Mouse (Mus musculus) small intestine, adult 2 months (tissue): ENCODE results near the gene Fbxl12. TPM values are rescaled to one million over a fixed set of nuclear protein-coding genes. Genes with fewer than 3 reads are reported as not detected.

Experiments used
- H3K27ac ChIP-seq: fragments of 200-500 bp; 2 replicates; pipeline ENCODE4 v1.5.1; 2012; ENCODE audit warnings: low read depth, low read length, control low read depth, inconsistent platforms; ENCODE audit not compliant: insufficient read depth
- H3K27me3 ChIP-seq: fragments of 200-500 bp; 2 replicates; pipeline ENCODE4 v1.6.1; 2012; ENCODE audit warnings: mild to moderate bottlenecking, moderate library complexity, low read length, inconsistent platforms; ENCODE audit not compliant: control insufficient read depth, insufficient read depth
- H3K36me3 ChIP-seq: fragments of 200-500 bp; 2 replicates; pipeline ENCODE4 v1.6.1; 2012; ENCODE audit warnings: mild to moderate bottlenecking, low read length, control low read depth, inconsistent platforms; ENCODE audit not compliant: control insufficient read depth, insufficient read depth
- H3K4me1 ChIP-seq: fragments of 200-500 bp; 2 replicates; pipeline ENCODE4 v1.6.1; 2012; ENCODE audit warnings: low read length, inconsistent platforms, mixed read lengths; ENCODE audit not compliant: control insufficient read depth, insufficient read depth, insufficient read length
- H3K4me3 ChIP-seq: fragments of 200-500 bp; 2 replicates; pipeline ENCODE4 v1.5.1; 2012; ENCODE audit warnings: low read depth, mild to moderate bottlenecking, control low read depth, inconsistent platforms, low read length, moderate library complexity
- CTCF ChIP-seq: fragments of 200-500 bp; IDR thresholded peaks from 2 replicates; pipeline ENCODE4 v1.5.1; 2012; ENCODE audit warnings: low read depth, mild to moderate bottlenecking, control low read depth, inconsistent platforms, low read length, moderate library complexity, mixed read lengths; ENCODE audit not compliant: insufficient replicate concordance, insufficient read length; ENCODE audit errors: extremely low read depth
- POLR2A ChIP-seq: fragments of 200-500 bp; IDR thresholded peaks from 2 replicates; pipeline ENCODE4 v1.6.1; 2012; ENCODE audit warnings: low read depth, mild to moderate bottlenecking, control low read depth, inconsistent platforms, low read length, moderate library complexity
- WGBS: fragments of 180-500 bp; shearing (Covaris S2); methylation state at CpG from one replicate; pipeline ENCODE4 v1.1.7; 2018; 5-methylcytosine and 5-hydroxymethylcytosine counted together
- polyA plus RNA-seq: library from polyadenylated mRNA; depleted of rRNA; stranded (reverse); fragments of >200 nt; gene quantifications from 2 replicates; pipeline ENCODE4 v1.2.3, GENCODE M21; 2012

Fbxl12 gene
- polyA plus RNA-seq, 1 experiment: 42.5 TPM

DNA sequence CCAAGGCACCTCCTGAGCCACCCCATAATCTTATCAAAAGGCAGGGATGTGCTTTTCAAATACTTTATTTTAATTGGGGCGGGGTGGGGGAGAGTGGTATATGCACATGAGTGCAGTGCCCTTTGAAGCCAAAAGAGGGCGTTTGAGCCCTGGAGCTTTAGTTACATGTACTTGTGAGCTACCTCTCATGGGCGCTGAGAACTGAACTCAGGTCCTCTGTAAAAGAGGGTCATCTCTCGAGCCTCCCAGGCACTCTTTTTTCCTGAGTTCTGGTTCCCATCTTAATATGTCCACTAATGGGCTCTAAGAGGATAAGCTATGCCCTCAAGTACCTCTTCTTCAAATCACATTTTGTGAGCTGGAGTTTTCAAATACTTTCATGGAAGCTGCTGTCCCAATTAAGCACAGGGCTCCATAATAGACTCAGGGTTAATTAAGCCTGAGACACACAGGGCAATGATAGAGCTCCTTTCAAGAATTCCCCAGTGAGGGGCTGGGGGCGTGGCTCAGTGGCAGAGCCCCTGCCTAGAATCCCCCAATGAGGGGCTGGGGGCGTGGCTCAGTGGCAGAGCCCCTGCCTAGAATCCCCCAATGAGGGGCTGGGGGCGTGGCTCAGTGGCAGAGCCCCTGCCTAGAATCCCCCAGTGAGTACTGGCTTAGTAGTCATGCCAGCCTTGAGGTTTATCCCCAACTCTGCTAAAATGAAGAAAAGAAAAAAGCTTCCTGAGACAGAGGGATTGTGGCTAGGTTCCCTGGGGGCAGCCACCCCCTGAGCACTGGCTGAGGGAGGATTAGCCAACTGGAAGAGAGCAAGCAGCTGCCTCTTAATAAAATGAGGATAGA lies 37.2 kb upstream of the Fbxl12 start:
- WGBS: 49% methylated on average over 7 of the region's 7 CpGs
- Histone ChIP-seq H3K27ac (no peak overlapping the region), H3K27me3 (no peaks in the 10 kb centered on the region), H3K4me1 (no peaks in the 10 kb centered on the region), H3K36me3 (no peaks in the 10 kb centered on the region), H3K4me3 (no peak overlapping the region)
- no peak for TF ChIP-seq POLR2A
- TF ChIP-seq CTCF: no peak

DNA sequence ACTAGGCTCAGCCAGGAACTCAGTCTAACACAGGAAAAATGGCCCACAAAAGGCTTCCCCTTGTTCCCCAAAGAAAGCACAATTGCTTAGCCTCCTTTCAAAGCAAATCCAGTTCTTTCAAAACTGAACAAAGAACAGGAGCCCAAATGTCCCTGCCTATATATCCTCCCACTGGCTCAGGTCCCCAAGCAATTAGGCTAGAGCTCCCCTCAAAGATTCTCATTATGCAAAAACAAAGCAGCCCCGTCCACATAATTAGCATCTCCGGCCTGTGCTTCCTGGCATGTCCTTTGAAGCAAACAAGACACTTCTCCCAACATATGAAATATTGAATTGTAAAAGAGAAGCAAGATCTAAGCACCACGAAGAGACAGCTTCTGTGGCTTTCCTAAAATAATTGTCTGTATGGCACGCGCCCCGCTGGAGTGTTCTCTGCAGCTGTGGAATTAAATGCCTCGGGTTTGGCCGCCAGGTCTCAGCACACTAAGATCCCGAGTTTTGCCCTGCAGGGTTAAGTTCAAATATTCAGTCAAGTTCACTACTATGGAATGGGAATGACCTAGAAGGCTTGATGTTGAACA lies 35.9 kb upstream of the Fbxl12 start:
- Histone ChIP-seq H3K36me3 (no peaks in the 10 kb centered on the region), H3K27ac (no peak overlapping the region), H3K4me1 (no peaks in the 10 kb centered on the region), H3K27me3 (no peaks in the 10 kb centered on the region), H3K4me3 (no peak overlapping the region)
- 81% methylated on average over 9 of the region's 9 CpGs for WGBS
- TF ChIP-seq CTCF: no peak
- TF ChIP-seq POLR2A: no peak

DNA sequence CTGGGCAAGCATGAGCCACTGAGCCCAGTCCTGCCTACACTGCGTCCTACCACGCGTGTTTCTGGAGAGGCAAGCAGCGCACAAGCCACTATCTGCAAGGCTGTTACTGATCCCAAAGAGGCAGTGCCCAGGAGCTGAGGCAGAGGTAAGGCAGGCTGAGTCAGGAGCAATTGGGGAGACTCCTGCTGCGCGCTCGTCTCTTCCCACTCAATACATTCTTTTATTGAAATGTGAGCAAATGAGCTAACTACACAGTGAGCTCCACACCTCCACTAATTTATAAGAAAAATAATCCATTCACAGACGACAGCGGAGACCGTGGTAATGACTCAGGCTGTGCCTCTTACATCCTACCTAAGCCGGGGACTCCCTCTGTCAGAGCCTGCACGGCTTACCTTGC lies 33.3 kb upstream of the Fbxl12 start:
- 89% methylated on average over 12 of the region's 12 CpGs for WGBS
- no peak for TF ChIP-seq CTCF
- no peak for TF ChIP-seq POLR2A
- H3K4me3 ChIP-seq: no peak overlapping the region

DNA sequence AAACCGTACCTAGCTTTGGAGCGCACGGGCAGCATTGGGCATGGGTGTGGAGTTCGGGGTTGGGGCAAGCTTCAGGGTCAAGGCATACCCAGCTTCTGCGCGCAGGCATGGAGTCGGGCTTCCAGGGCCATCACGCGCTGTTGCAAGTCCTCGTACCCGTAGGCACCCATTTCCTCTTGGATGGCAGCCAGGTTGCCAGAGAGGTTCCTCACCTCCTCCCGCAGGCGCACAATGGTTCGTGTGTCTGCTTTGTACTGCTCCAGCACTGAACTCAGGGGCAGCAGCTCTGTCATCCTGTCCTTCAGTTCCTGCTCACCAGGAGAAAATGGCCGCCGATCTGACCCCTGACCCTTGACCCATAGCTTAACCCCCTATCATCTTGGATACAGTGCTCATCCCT lies 27.5 kb upstream of the Fbxl12 start:
- Histone ChIP-seq H3K27ac (no peak overlapping the region), H3K4me3 (no peak overlapping the region), H3K27me3 (no peaks in the 10 kb centered on the region), H3K4me1 (peaks cover 2% of the 10 kb centered on the region), H3K36me3 (no peaks in the 10 kb centered on the region)
- TF ChIP-seq POLR2A: no peak
- no peak for TF ChIP-seq CTCF
- WGBS: 35% methylated on average over 16 of the region's 16 CpGs

More for the DNA sequence above, 33.3 kb upstream of the Fbxl12 start:
- Histone ChIP-seq H3K36me3 (no peaks in the 10 kb centered on the region), H3K27me3 (no peaks in the 10 kb centered on the region), H3K4me1 (no peaks in the 10 kb centered on the region), H3K27ac (no peak overlapping the region)

DNA sequence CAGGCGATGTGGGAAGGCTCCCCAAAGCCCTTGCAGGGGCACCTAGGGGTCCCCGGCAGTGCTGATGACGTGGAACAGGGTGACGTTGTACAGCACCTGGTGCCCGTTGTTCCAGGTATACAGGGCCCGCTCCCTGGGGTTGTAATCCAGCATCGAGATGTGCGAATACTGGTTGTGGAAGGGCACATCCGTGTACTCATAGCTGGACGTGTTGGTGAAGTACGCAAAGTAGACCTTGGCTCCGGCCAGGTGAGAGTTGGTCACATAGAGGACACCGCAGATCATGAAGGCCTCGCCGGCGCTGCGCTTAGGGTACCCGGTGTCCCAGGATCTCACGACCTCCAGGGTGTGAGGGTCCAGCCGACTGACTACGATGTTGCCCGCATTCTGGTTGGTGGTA lies 23.5 kb upstream of the Fbxl12 start:
- Histone ChIP-seq H3K27ac (no peak overlapping the region), H3K4me3 (no peak overlapping the region), H3K4me1 (peaks cover 2% of the 10 kb centered on the region), H3K36me3 (peaks cover 13% of the 10 kb centered on the region), H3K27me3 (no peaks in the 10 kb centered on the region)
- no peak for TF ChIP-seq CTCF
- TF ChIP-seq POLR2A: no peak
- 87% methylated on average over 22 of the region's 22 CpGs for WGBS

DNA sequence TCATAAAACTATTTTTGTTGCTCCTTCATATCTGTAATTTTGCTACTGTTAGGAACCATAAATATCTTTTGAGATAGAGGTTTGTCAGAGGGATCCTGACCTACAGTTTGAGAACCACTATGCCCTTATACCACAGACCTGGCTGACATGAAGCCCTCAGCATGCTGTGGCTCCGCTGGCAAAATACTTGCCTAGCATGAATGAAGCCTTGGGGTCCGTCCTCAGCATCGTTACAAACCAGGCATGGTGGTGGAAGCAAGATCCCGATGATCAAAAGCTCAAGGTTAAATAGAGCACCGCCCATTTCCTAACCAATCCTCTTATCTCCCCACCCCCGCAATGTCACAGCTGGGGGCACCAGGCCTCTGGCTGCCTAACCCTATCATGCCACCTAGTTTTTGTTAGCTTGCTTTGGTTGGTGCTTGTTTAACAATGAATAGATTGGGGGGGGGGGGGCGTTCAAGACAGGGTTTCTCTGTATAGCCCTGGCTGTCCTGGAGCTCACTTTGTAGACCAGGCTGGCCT lies 22.0 kb upstream of the Fbxl12 start:
- WGBS: 14% methylated on average over 7 of the region's 7 CpGs
- no peak for TF ChIP-seq POLR2A
- TF ChIP-seq CTCF: no peak
- Histone ChIP-seq H3K4me1 (no peaks in the 10 kb centered on the region; the same call in 1 of the 2 replicates), H3K36me3 (peaks cover 23% of the 10 kb centered on the region), H3K27me3 (no peaks in the 10 kb centered on the region), H3K4me3 (no peak overlapping the region), H3K27ac (no peak overlapping the region)

DNA sequence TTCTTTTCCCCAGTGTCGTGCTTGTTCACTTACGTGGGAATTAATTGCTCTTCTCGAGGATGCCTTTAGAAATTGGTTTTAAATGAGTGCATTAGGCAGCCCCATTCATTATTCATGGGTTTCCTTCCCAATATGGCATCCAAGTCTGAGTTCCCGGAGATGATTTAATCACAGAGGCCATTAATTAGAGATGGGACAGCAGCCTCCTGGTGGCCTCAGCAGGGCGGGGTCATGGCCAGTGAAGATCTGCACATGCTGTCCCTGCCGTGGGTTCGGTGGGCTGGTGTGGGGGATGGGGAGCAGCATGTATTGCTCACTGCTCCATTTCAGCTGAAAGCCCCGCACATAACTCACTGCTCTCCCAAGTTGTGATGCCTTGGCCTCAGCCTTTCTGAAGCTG lies 21.4 kb upstream of the Fbxl12 start:
- Histone ChIP-seq H3K4me1 (no peaks in the 10 kb centered on the region), H3K4me3 (no peak overlapping the region), H3K27ac (no peak overlapping the region), H3K36me3 (peaks cover 24% of the 10 kb centered on the region), H3K27me3 (no peaks in the 10 kb centered on the region)
- TF ChIP-seq POLR2A (no peak), CTCF (no peak)
- WGBS: 56% methylated on average over 8 of the region's 8 CpGs
